Mouse (Mus musculus): ENCODE data around the gene Styx.
"Not testable (repeated sequence)": the region's sequence is repeated elsewhere in the genome, so short reads cannot be mapped to it uniquely, and the experiment has no call there.

Styx gene

GRCm38 (mm10) chr14:45364211-45365195 is 13.6 kb downstream of the Styx start:
- DNase-seq (ENCODE audit: low read depth, low spot score) = no peak

- DNase-seq (ENCODE audit: low read depth, low spot score) = no peak
Measured at GRCm38 (mm10) chr14:45365196-45365587, 14.3 kb downstream of the Styx start.

- DNase-seq (ENCODE audit: low read depth, low spot score) = no peak
Measured at GRCm38 (mm10) chr14:45378771-45379170, 27.9 kb downstream of the Styx start.

- DNase-seq (ENCODE audit: low read depth, low spot score) = no peak
Measured at GRCm38 (mm10) chr14:45380756-45381155, 29.9 kb downstream of the Styx start.

- DNase-seq (ENCODE audit: low read depth, low spot score) = peak; percentile 24
Measured at GRCm38 (mm10) chr14:45382912-45383311, 32.0 kb downstream of the Styx start.

GRCm38 (mm10) chr14:45385596-45385995 is 34.7 kb downstream of the Styx start:
- no peak for DNase-seq (ENCODE audit: low read depth, low spot score)

- no peak for DNase-seq (ENCODE audit: low read depth, low spot score)
Measured at GRCm38 (mm10) chr14:45387480-45387879, 36.6 kb downstream of the Styx start.

- DNase-seq (ENCODE audit: low read depth, low spot score) = peak; percentile 88
Measured at GRCm38 (mm10) chr14:45388345-45389181, 37.7 kb downstream of the Styx start.

- no peak for DNase-seq (ENCODE audit: low read depth, low spot score)
Measured at GRCm38 (mm10) chr14:45389194-45389593, 38.3 kb downstream of the Styx start.

GRCm38 (mm10) chr14:45399836-45400235 is 48.9 kb downstream of the Styx start:
- no peak for DNase-seq (ENCODE audit: low read depth, low spot score)

GRCm38 (mm10) chr14:45403651-45404050 is 52.8 kb downstream of the Styx start:
- no peak for DNase-seq (ENCODE audit: low read depth, low spot score)

GRCm38 (mm10) chr14:45404813-45405212 is 53.9 kb downstream of the Styx start, which contains the start of gene Gnpnat1:
TSS of gene Gnpnat1 (minus strand) at chr14:45404913.
- DNase-seq (ENCODE audit: low read depth, low spot score) = not testable (repeated sequence)

GRCm38 (mm10) chr14:45416265-45416664 is 65.4 kb downstream of the Styx start:
- DNase-seq (ENCODE audit: low read depth, low spot score) = no peak

- no peak for DNase-seq (ENCODE audit: low read depth, low spot score)
Measured at GRCm38 (mm10) chr14:45418553-45418952, 67.7 kb downstream of the Styx start.

GRCm38 (mm10) chr14:45419323-45419722 is 68.4 kb downstream of the Styx start:
- DNase-seq (ENCODE audit: low read depth, low spot score) = no peak

GRCm38 (mm10) chr14:45422371-45422770 is 71.5 kb downstream of the Styx start:
- no peak for DNase-seq (ENCODE audit: low read depth, low spot score)

GRCm38 (mm10) chr14:45423220-45423619 is 72.3 kb downstream of the Styx start:
- peak; percentile 56 for DNase-seq (ENCODE audit: low read depth, low spot score)

- no peak for DNase-seq (ENCODE audit: low read depth, low spot score)
Measured at GRCm38 (mm10) chr14:45430066-45430842, 79.4 kb downstream of the Styx start.

GRCm38 (mm10) chr14:45432003-45432402 is 81.1 kb downstream of the Styx start:
- no peak for DNase-seq (ENCODE audit: low read depth, low spot score)

- DNase-seq (ENCODE audit: low read depth, low spot score) = no peak
Measured at GRCm38 (mm10) chr14:45434220-45434619, 83.3 kb downstream of the Styx start.

GRCm38 (mm10) chr14:45438250-45438930 is 87.5 kb downstream of the Styx start:
- no peak for DNase-seq (ENCODE audit: low read depth, low spot score)
